ENCODE assay signal across 21 mouse cellular contexts in genomic region chr11:119427431-119427830, GRCm38 (mm10). TPM values are rescaled to one million over a fixed set of nuclear protein-coding genes. Genes with fewer than 3 reads are reported as not detected.
A peak's percentile ranks its signal among the peaks of the same experiment; 100 is the strongest.
DNase-seq lines count a peak whose midpoint lies in the region; ATAC-seq and TF ChIP-seq lines count a peak whose summit lies in the region.
"Had no signal": no experiment of that assay in that cellular context is flagged by ENCODE, and none has a peak within 500 bp of the region (broad histone marks: within the 10 kb centered on the region; RNA-seq: fewer than 3 reads in every experiment).

No protein-coding gene starts in this region.

- peak; percentile 11 for DNase-seq in lung, embryonic 14.5 days
- DNase-seq in lung, postnatal 25 days (ENCODE audit: low spot score), result no peak
- DNase-seq in lung, postnatal 14 days, result peak; percentile 23
- DNase-seq in stomach, postnatal 0 days (ENCODE audit: low spot score), result no peak
- DNase-seq in thymus, postnatal 25 days, result peak; percentile 37
- DNase-seq in limb, embryonic 10.5 days (ENCODE audit: low spot score), result no peak
- no peak for DNase-seq in heart, postnatal 10 days
- DNase-seq: adrenal gland, adult 2 months; adrenal gland, postnatal 25 days; cerebellum, adult 18-20 months; cerebellum, adult 9-11 months; cerebellum, postnatal 36 days; gastrocnemius, postnatal 10 days; heart, adult 18-20 months; heart, postnatal 36 days had no signal

- no peak overlapping the region for H3K27ac ChIP-seq in lung, embryonic 14.5 days (ENCODE audit: low read depth)
- H3K27ac ChIP-seq in stomach, postnatal 0 days (replicated peaks), result peak overlapping the region; percentile 49; the same call in 1 of the 2 replicates
- no peak overlapping the region for H3K27ac ChIP-seq in limb, embryonic 10.5 days
- H3K27ac ChIP-seq in midbrain, embryonic 13.5 days, result no peak overlapping the region
- H3K27ac ChIP-seq: forebrain, embryonic 10.5 days; forebrain, embryonic 15.5 days; hindbrain, embryonic 15.5 days had no signal

- H3K9ac ChIP-seq in lung, embryonic 14.5 days, result no peak overlapping the region
- H3K9ac ChIP-seq in stomach, postnatal 0 days (ENCODE audit: low read length), result no peak overlapping the region
- H3K9ac ChIP-seq in midbrain, embryonic 13.5 days (replicated peaks), result no peak overlapping the region
- H3K9ac ChIP-seq: heart, embryonic 15.5 days; hindbrain, embryonic 15.5 days had no signal

- H3K36me3 ChIP-seq in lung, embryonic 14.5 days (ENCODE audit: insufficient read depth), result peaks cover 35% of the 10 kb centered on the region
- peaks cover 16% of the 10 kb centered on the region for H3K36me3 ChIP-seq in stomach, postnatal 0 days (ENCODE audit: control insufficient read depth, insufficient read depth, low read length)
- H3K36me3 ChIP-seq in limb, embryonic 10.5 days, result 0 out of 2 replicates have a peak, but pooled peaks cover 10% of the 10 kb centered on the region
- no peaks in the 10 kb centered on the region for H3K36me3 ChIP-seq in midbrain, embryonic 13.5 days
- H3K36me3 ChIP-seq: forebrain, embryonic 10.5 days; forebrain, embryonic 15.5 days; hindbrain, embryonic 15.5 days had no signal

- no peak for TF ChIP-seq CTCF in lung, embryonic 14.5 days (IDR thresholded peaks at IDR 0.05; ENCODE audit: low read depth)
- no peak for TF ChIP-seq CTCF in stomach, postnatal 0 days (IDR thresholded peaks at IDR 0.05; ENCODE audit: low read depth)

- H3K27me3 ChIP-seq in lung, embryonic 14.5 days (ENCODE audit: insufficient read depth, low read length), result no peaks in the 10 kb centered on the region
- H3K27me3 ChIP-seq in stomach, postnatal 0 days (ENCODE audit: control insufficient read depth, insufficient read depth, low read length), result no peaks in the 10 kb centered on the region
- no peaks in the 10 kb centered on the region for H3K27me3 ChIP-seq in limb, embryonic 10.5 days (ENCODE audit: low read depth, poor library complexity, severe bottlenecking)
- H3K27me3 ChIP-seq in midbrain, embryonic 13.5 days, result no peaks in the 10 kb centered on the region
- H3K27me3 ChIP-seq: forebrain, embryonic 15.5 days; heart, embryonic 15.5 days; hindbrain, embryonic 15.5 days had no signal

- no peak overlapping the region for H3K4me3 ChIP-seq in lung, embryonic 14.5 days (ENCODE audit: low read depth, low read length)
- H3K4me3 ChIP-seq in stomach, postnatal 0 days (ENCODE audit: low read depth, low read length), result no peak overlapping the region
- no peak overlapping the region for H3K4me3 ChIP-seq in limb, embryonic 10.5 days
- H3K4me3 ChIP-seq in midbrain, embryonic 13.5 days (replicated peaks), result no peak overlapping the region
- H3K4me3 ChIP-seq: erythroblast, embryonic 14.5 days; forebrain, embryonic 15.5 days had no signal

- no peak overlapping the region for H3K4me2 ChIP-seq in lung, embryonic 14.5 days
- H3K4me2 ChIP-seq in stomach, postnatal 0 days (replicated peaks; ENCODE audit: low read depth), result no peak overlapping the region
- H3K4me2 ChIP-seq in midbrain, embryonic 13.5 days (replicated peaks), result no peak overlapping the region

- intact Hi-C loops in heart, postnatal 10 days (cut with DNase I), result no loop called here

- H3K9me3 ChIP-seq in lung, embryonic 14.5 days (ENCODE audit: low read depth, low read length), result no peaks in the 10 kb centered on the region
- H3K9me3 ChIP-seq in stomach, postnatal 0 days (ENCODE audit: control insufficient read depth, low read length), result no peaks in the 10 kb centered on the region
- H3K9me3 ChIP-seq in limb, embryonic 10.5 days (replicated peaks), result no peaks in the 10 kb centered on the region
- H3K9me3 ChIP-seq in midbrain, embryonic 13.5 days, result no peaks in the 10 kb centered on the region
- H3K9me3 ChIP-seq: forebrain, embryonic 10.5 days; forebrain, embryonic 15.5 days; heart, embryonic 15.5 days; hindbrain, embryonic 15.5 days had no signal

- WGBS in lung, embryonic 14.5 days, result 50% methylated on average over 6 of the region's 6 CpGs
- 83% methylated on average over 6 of the region's 6 CpGs for WGBS in stomach, postnatal 0 days
- WGBS in limb, embryonic 10.5 days, result 85% methylated on average over 6 of the region's 6 CpGs
- 86% methylated on average over 6 of the region's 6 CpGs for WGBS in midbrain, embryonic 13.5 days

- TF ChIP-seq EP300 in stomach, postnatal 0 days (optimal IDR thresholded peaks at IDR 0.05), result no peak

- no peak for ATAC-seq in lung, embryonic 14.5 days (ENCODE audit: insufficient read depth)
- ATAC-seq in stomach, postnatal 0 days (ENCODE audit: low FRiP score, low TSS enrichment), result no peak
- ATAC-seq in midbrain, embryonic 13.5 days, result no peak
- ATAC-seq: forebrain, embryonic 15.5 days had no signal

- no peaks in the 10 kb centered on the region for H3K4me1 ChIP-seq in lung, embryonic 14.5 days (ENCODE audit: insufficient read depth)
- H3K4me1 ChIP-seq in stomach, postnatal 0 days (replicated peaks; ENCODE audit: control insufficient read depth, insufficient read depth), result no peaks in the 10 kb centered on the region
- peaks cover 14% of the 10 kb centered on the region for H3K4me1 ChIP-seq in limb, embryonic 10.5 days
- H3K4me1 ChIP-seq in midbrain, embryonic 13.5 days (replicated peaks), result peaks cover 9% of the 10 kb centered on the region

RNA-seq across cellular contexts. Expression of gene Rnf213, which starts 34.5 kb away (rescaled TPM):
- polyA plus RNA-seq in lung, embryonic 14.5 days (2014; fragmentation: Nextera tagmentation; extraction: Ambion mirVana), result 12.5 and 12.7 TPM in 2 replicates
- 4.4 and 5.5 TPM in 2 replicates for polyA plus RNA-seq in stomach, postnatal 0 days (2015; fragmentation: Nextera tagmentation; extraction: Ambion mirVana)
- polyA plus RNA-seq in limb, embryonic 10.5 days (2016; fragmentation: Nextera tagmentation; extraction: Ambion mirVana), result 1.8 and 2.4 TPM in 2 replicates
- 0.66 and 0.84 TPM in 2 replicates for polyA plus RNA-seq in midbrain, embryonic 13.5 days (2015; fragmentation: Nextera tagmentation; extraction: Ambion mirVana)
- 10 to 100 TPM; 14.0 to 19.6 TPM for total RNA-seq in heart, postnatal 10 days (2021)

Comparison
In these comparisons a context has a peak if more than half of its experiments do, and no peak if none do; other contexts are left out.
1. DNase-seq: peak in lung, embryonic 14.5 days (single experiment), lung, postnatal 14 days (single experiment) and thymus, postnatal 25 days (single experiment); none in lung, postnatal 25 days (single experiment), stomach, postnatal 0 days (single experiment), limb, embryonic 10.5 days (single experiment) and heart, postnatal 10 days (0 of 2).